Comparison of ENCODE assay signal across 9 mouse cellular contexts in the genomic region with DNA sequence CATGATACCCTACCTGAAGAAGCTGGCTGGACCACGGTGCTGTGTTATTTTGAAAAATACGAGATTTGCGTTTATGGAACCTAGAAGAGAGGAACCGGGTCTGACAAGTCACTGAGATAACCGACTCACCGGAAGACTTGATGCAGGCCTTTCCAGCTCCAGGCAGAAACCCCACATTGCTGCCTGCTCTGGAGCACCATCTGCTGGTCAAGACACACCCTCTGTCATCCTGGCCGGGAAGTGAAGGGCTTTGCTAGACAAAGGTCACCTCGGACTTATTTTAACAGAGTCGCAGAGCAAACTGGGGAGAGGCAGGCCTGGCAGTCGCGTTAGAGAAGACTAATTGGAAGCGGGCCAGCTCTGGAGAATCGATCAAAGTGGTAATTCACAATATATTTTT.
DNase-seq lines count a peak whose midpoint lies in the region; ATAC-seq and TF ChIP-seq lines count a peak whose summit lies in the region.
"Had no signal": no experiment of that assay in that cellular context is flagged by ENCODE, and none has a peak within 500 bp of the region (broad histone marks: within the 10 kb centered on the region; RNA-seq: fewer than 3 reads in every experiment).

No protein-coding gene starts in this region.

- H3K9ac ChIP-seq in hindbrain, embryonic 16.5 days (ENCODE audit: low read depth, low read length) = no peak overlapping the region
- H3K9ac ChIP-seq: limb, embryonic 15.5 days had no signal

- no peaks in the 10 kb centered on the region for H3K36me3 ChIP-seq in hindbrain, embryonic 16.5 days (ENCODE audit: control insufficient read depth, insufficient read depth, low read length)
- H3K36me3 ChIP-seq: limb, embryonic 15.5 days had no signal

- POLR2A ChIA-PET in Patski (lab: Charles Lee) = no interaction called here

- DNase-seq in Patski (ENCODE audit: low read depth, low spot score) = no peak
- peak; percentile 83 to 87 for DNase-seq in cerebellum, postnatal 14 days
- peak; percentile 70 to 74 for DNase-seq in frontal cortex, postnatal 36 days (ENCODE audit: low spot score in 2 of 2)
- peak; percentile 42 to 52 for DNase-seq in layer of hippocampus, postnatal 36 days
- peak; percentile 69 for DNase-seq in lung, postnatal 36 days
- DNase-seq in right cerebral cortex, postnatal 10 days (ENCODE audit: low spot score in 2 of 2) = peak; percentile 68 to 74
- DNase-seq in urinary bladder, postnatal 25 days (ENCODE audit: low spot score) = peak; percentile 64

- H3K4me3 ChIP-seq in hindbrain, embryonic 16.5 days (ENCODE audit: low read length) = no peak overlapping the region
- H3K4me3 ChIP-seq: limb, embryonic 15.5 days had no signal

- peak; percentile 99 for TF ChIP-seq CTCF in Patski (IDR thresholded peaks at IDR 0.05)

- H3K27ac ChIP-seq in hindbrain, embryonic 16.5 days (ENCODE audit: low read depth, low read length) = no peak overlapping the region
- H3K27ac ChIP-seq: limb, embryonic 15.5 days had no signal

- CTCF ChIA-PET in Patski (lab: Charles Lee) = interaction anchor here (0.6 to 2.8 kb wide), 13 partner anchors 10 to 827 kb away, joined by 3 to 15 read pairs (median 5); no protein-coding TSS in a partner anchor

- H3K27me3 ChIP-seq in Patski = no peaks in the 10 kb centered on the region
- no peaks in the 10 kb centered on the region for H3K27me3 ChIP-seq in hindbrain, embryonic 16.5 days (replicated peaks; ENCODE audit: control insufficient read depth, insufficient read depth, low read length)

- 12% methylated on average over 13 of the region's 13 CpGs for WGBS in hindbrain, embryonic 16.5 days

- peak overlapping the region; percentile 38 for H3K4me2 ChIP-seq in hindbrain, embryonic 16.5 days (ENCODE audit: low read length)
- H3K4me2 ChIP-seq: limb, embryonic 15.5 days had no signal

- no peaks in the 10 kb centered on the region for H3K4me1 ChIP-seq in hindbrain, embryonic 16.5 days (ENCODE audit: control insufficient read depth, insufficient read depth, low read depth, low read length)

- H3K9me3 ChIP-seq in hindbrain, embryonic 16.5 days (ENCODE audit: control insufficient read depth, low read length) = no peaks in the 10 kb centered on the region
- H3K9me3 ChIP-seq: limb, embryonic 15.5 days had no signal

- in situ Hi-C loops in Patski (cut with MboI; ENCODE audit: low pct_unique_long_range_greater_than_20kb) = loop anchor here (25.0 kb wide), 1 partner anchor 833 kb away; a partner anchor contains a TSS

- peak; percentile 83 for ATAC-seq in Patski
- ATAC-seq in hindbrain, embryonic 16.5 days = peak; percentile 89
